Mouse (Mus musculus): Measurements from ENCODE around the gene Napepld.

- no peak for TF ChIP-seq POLR2A (IDR thresholded peaks at IDR 0.05; ENCODE audit: low read depth, low read length)
- TF ChIP-seq CTCF (IDR thresholded peaks at IDR 0.05; ENCODE audit: extremely low read depth, insufficient read depth, insufficient read length, insufficient replicate concordance): peak; percentile 84
Observed at GRCm38 (mm10) chr5:21736956-21737585, 35.9 kb upstream of the Napepld start, which contains the start of gene Pmpcb.
